Mouse (Mus musculus): ENCODE measurements around the gene Cant1.

- no peak for TF ChIP-seq CTCF (IDR thresholded peaks at IDR 0.05; ENCODE audit: borderline replicate concordance, insufficient read depth, low read length)
- no peak for TF ChIP-seq POLR2A (IDR thresholded peaks at IDR 0.05; ENCODE audit: low read depth, low read length)
Observed at GRCm38 (mm10) chr11:118366559-118366958, 52.3 kb downstream of the Cant1 start.

Measured in embryonic fibroblast, embryonic 13.5 days (primary cell).